Mouse (Mus musculus): Measurements from ENCODE around the gene Trp53i13.

Trp53i13 gene

GRCm38 (mm10) chr11:77508068-77509021, 7.4 kb downstream of the Trp53i13 start:
- peak; percentile 78 for DNase-seq (ENCODE audit: low spot score)

GRCm38 (mm10) chr11:77507426-77507825, 8.4 kb downstream of the Trp53i13 start:
- no peak for DNase-seq (ENCODE audit: low spot score)

DNA sequence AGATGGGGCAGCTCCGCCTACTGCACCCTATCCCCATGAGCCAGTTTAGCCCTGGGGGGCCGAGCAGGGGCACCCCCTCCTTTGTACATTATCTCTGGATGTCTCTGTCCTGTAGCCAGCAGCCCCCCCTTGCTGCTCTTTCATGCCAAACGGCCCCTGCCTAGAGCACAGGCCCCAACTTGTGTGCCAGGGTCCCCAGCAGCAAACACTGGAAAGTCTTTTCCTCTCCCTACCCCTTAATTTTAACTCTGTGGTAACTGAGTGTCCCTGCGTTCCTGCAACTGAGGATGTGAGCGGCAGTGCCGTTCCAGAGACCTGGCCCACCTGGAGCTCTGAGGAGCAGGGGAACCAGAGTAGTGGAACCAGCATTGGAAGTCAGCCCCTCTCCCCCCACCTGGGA, 8.8 kb downstream of the Trp53i13 start:
- DNase-seq (ENCODE audit: low spot score): no peak

DNA sequence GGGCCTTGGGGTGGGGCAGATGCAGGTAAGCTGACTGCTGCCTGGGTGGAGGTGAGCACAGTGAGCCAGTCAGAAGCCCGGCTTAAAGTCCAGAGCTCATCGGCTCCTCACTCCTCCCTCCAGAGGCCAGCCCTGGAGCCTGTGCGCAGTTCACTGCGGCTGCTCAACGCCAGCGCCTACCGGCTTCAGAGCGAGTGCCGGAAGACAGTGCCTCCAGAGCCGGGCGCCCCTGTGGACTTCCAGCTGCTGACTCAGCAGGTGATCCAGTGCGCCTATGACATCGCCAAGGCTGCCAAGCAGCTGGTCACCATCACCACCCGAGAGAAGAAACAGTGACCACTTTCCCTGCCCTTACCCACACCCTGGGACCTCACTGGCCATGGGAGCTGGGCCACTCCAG, 9.5 kb downstream of the Trp53i13 start:
- peak; percentile 87 for DNase-seq (ENCODE audit: low spot score)

DNA sequence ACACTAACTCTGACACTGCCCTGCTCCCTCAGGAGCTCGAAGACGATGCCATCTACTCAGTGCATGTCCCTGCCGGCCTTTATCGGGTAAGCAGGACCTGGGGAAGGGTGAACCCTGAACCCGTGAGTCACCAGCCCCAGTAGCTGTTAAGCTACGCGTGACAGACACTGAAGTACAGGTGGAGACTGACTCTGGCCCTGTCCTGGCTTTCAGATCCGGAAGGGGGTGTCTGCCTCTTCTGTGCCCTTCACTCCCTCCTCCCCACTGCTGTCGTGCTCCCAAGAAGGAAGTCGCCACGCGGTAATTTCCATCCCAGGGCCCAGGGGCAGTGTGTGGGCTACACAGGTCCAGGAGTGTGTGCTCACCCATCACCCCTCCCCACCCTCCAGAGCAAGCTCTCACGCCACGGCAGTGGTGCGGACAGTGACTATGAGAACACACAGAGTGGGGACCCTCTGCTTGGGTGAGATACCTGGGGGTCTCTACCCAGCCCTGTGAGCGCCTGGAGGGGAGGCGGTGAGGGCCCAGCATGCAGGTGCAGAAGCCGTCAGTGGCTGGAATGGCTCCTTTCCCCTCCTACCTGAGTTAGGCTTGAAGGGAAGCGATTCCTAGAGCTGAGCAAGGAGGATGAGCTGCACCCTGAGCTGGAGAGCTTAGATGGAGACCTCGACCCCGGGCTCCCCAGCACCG, 10.3 kb downstream of the Trp53i13 start:
- peak; percentile 32 for DNase-seq (ENCODE audit: low spot score)

GRCm38 (mm10) chr11:77504377-77504776, 11.4 kb downstream of the Trp53i13 start:
- no peak for DNase-seq (ENCODE audit: low spot score)

- DNase-seq (ENCODE audit: low spot score): no peak
Observed at GRCm38 (mm10) chr11:77503511-77503910, 12.3 kb downstream of the Trp53i13 start.

DNA sequence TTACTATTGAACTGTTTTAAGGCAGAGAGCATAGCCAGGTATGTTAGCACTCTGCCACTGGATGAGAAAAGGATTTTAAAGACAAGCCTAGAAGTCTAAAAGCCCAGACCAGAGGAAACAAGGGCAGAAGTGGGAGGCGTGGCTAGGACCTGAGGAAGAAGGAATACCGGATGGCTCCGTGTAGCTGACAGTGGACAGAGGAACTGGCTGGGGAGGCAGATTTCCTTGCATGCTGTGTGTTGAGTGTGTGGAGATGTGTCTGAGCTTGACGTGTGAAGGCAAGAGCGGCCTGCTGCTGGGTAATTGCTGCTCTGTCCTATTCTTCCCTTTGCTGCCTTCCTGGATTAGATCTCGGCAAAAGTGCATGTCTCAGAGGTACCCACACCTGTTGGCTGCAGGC, 13.3 kb downstream of the Trp53i13 start:
- DNase-seq (ENCODE audit: low spot score): no peak

DNA sequence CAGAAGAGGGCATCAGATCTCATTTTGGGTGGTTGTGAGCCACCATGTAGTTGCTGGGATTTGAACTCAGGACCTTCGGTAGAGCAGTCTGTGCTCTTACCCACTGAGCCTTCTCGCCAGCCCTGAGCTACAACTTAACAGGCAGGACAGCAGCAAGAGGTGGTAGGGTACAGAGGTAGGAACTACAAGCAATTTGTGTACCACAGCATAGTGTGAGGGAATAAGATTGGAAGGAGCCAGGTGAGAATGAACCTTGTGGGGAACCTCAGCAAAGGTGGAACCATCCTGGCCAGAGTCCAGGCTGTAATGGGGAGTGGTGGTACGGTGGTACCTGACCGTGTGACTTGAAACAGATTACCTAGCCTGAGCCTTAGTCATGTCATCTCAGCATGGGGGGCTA, 13.8 kb downstream of the Trp53i13 start:
- DNase-seq (ENCODE audit: low spot score): no peak

- peak; percentile 28 for DNase-seq (ENCODE audit: low spot score)
Observed at GRCm38 (mm10) chr11:77501392-77501791, 14.4 kb downstream of the Trp53i13 start.

DNA sequence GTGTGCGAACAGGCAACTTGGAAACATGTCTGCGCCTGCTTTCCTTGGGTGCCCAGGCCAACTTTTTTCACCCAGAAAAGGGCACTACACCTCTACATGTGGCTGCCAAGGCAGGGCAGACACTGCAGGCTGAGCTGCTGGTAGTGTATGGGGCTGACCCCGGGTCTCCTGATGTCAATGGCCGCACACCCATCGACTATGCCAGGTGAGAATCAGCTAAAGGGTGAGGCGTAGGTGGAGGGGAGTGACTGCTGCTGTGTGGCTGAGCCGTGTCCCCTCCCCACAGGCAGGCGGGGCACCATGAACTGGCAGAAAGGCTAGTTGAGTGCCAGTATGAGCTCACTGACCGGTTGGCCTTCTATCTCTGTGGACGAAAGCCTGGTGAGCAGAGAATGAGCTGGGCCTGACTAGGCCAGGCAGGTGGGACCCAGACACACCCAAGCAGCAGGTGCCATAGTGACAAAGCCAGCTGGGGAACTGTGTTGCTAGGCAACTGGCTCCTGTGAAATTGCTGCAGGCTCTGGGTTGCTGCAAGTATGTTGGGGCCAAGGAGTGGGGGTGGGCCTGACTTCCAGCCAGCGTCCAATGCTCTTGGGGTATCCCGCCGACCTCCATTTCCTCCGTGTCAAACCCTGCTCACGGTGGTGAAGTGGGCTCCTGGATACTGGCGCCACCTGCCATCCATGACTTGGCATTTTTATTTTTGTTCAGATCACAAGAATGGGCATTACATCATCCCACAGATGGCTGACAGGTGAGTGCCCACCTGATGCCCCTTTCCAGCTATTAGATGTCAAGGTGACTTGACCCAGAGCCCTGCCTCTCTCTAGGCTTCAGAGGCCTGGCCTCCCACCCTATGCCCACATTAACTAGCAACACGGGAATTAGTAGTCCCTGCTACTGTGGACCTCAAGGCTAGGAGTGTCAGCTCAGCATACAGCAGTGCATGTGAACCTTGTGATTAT, 15.1 kb downstream of the Trp53i13 start:
- DNase-seq (ENCODE audit: low spot score): no peak

- no peak for DNase-seq (ENCODE audit: low spot score)
Observed at GRCm38 (mm10) chr11:77499354-77499753, 16.4 kb downstream of the Trp53i13 start.

GRCm38 (mm10) chr11:77498261-77499139, 17.3 kb downstream of the Trp53i13 start:
- DNase-seq (ENCODE audit: low spot score): peak; percentile 86

GRCm38 (mm10) chr11:77497851-77498250, 17.9 kb downstream of the Trp53i13 start:
- DNase-seq (ENCODE audit: low spot score): no peak

DNA sequence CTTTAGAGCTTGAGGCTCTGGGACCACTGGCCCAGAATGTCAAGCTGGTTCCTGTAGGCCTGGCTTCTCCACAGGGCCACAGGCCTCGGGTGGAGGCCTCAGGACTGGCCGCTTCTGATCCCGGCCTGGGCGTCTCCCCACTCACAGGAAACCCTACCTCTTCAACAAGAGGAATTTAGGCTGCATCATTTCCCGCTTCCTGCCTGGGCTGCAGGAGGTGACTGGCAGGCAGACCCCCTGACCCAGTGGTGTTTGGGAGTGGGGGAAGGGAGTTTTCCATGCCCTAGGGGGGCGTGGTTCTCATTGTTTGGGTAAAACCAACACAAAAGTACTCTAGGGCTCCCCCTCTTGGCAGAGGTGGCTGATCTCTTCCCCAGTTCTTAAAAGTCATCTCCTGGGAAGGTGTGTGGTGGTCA, 18.4 kb downstream of the Trp53i13 start:
- DNase-seq (ENCODE audit: low spot score): peak; percentile 77

DNA sequence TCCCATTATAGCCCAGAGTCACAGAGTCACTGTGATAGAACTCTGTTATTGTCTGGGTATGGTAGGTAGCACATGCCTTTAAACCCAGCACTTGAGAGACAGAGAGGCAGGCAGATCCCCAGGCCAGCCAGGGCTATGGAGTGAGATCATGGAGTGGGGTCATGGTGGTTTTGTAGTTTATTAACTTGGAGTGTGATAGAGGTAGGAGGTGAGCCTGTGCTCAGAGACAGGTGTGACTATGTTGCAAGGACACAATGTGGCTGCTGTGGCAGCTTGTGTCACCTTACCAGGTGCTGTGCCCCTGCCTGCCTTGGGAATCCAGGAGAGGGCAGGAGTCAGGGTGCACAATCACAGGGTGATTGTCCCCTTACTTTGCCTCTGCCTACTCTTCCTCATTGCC, 20.3 kb downstream of the Trp53i13 start:
- peak; percentile 55 for DNase-seq (ENCODE audit: low spot score)

GRCm38 (mm10) chr11:77494782-77495181, 21.0 kb downstream of the Trp53i13 start:
- no peak for DNase-seq (ENCODE audit: low spot score)

GRCm38 (mm10) chr11:77494344-77494676, 21.5 kb downstream of the Trp53i13 start:
- DNase-seq (ENCODE audit: low spot score): no peak

DNA sequence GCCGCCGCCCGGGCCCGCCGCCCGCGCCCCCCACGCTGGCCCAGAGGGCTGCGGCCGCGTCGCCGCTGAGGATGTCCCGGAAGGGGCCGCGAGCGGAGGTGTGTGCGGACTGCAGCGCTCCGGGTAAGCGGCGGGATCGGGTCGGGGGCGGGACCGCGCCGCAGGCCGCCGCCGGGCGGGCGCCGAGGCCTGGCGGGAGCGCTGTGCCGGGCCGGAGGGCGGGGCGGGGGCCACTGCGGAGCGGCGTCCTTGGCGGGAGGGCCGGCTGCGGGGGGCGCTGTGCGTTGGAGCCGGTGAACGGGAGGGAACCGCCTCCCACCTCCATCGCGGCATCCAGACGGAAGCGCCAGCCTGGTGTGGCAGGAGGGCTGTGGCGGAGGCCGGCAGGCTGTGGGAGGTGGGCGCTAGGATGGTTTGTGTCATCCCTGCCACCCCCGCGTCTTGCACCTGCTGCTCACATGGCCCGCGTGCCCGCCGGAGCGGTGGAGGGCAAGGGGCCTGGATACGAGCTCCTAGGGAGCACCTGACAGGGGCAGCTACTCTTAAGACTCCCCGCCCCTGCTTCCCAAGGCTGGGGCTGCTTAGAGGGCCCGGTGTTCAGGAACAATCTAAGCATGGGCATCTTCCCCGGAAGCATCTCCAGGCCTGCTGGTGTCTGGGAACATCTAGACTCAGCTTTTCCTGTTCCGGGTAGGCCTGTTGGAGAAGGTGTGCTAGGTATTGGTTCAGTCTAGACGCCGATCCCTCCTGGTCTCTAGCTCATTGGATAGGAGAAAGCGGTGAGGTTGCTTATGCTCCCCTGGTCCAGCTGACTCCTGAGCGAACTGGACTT, 22.1 kb downstream of the Trp53i13 start, which contains the start of gene Git1:
TSS of gene Git1 (plus strand) at position 51 of the 832 bp plus-strand sequence.
- DNase-seq (ENCODE audit: low spot score): peak; percentile 58

DNA sequence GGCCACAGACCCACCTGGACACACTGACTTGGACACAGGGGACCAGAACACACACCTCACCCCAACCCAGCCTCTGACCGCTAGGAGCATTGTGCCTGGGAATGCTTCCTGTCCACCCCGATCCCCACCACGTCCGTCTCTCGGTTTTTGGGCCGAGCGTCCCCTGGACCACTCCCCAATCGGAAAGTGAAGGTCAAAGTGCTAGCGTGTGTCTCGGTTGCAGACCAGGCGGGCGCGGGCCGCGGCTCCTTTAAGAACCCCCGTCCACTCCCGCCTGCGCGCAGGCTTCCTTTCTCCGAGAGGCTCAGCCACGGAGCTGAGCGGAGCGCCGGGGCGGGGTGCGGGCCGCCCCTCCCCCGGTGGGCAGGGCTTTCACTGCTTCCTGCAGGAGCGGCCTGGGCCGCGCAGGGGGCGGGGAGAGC, 22.9 kb downstream of the Trp53i13 start:
- peak; percentile 92 for DNase-seq (ENCODE audit: low spot score)
